9 mouse cellular contexts compared by ENCODE assay signal in genomic region chr5:110611435-110612158, GRCm38 (mm10). TPM values are rescaled to one million over a fixed set of nuclear protein-coding genes. Genes with fewer than 3 reads are reported as not detected.
DNase-seq lines count a peak whose midpoint lies in the region; ATAC-seq and TF ChIP-seq lines count a peak whose summit lies in the region.
"Had no signal": no experiment of that assay in that cellular context is flagged by ENCODE, and none has a peak within 500 bp of the region (broad histone marks: within the 10 kb centered on the region; RNA-seq: fewer than 3 reads in every experiment).

No protein-coding gene starts in this region.

- peak; percentile 93 for ATAC-seq in forebrain, embryonic 14.5 days
- no peak for ATAC-seq in liver, embryonic 12.5 days

- peak; percentile 78 for DNase-seq in forebrain, embryonic 14.5 days (ENCODE audit: low spot score)
- no peak for DNase-seq in forebrain, embryonic 10.5 days (ENCODE audit: extremely low spot score, low spot score)
- peak; percentile 58 for DNase-seq in embryo, embryonic 11 days
- DNase-seq in layer of hippocampus, adult 9-10 months (ENCODE audit: low spot score), result peak; percentile 52
- DNase-seq in gastrocnemius, postnatal 4 days (ENCODE audit: low spot score in 2 of 2), result no peak
- DNase-seq in kidney, adult 11 months, result no peak

- H3K4me2 ChIP-seq in forebrain, embryonic 14.5 days (ENCODE audit: low read length), result no peak overlapping the region
- no peak overlapping the region for H3K4me2 ChIP-seq in liver, embryonic 12.5 days
- H3K4me2 ChIP-seq: heart, embryonic 12.5 days had no signal

- no peak overlapping the region for H3ac ChIP-seq in C2C12 (ENCODE audit: control insufficient read depth, insufficient read length, low read depth)

- H3K9me3 ChIP-seq in forebrain, embryonic 14.5 days (replicated peaks; ENCODE audit: control insufficient read depth, low read length), result no peaks in the 10 kb centered on the region
- no peaks in the 10 kb centered on the region for H3K9me3 ChIP-seq in forebrain, embryonic 10.5 days
- no peaks in the 10 kb centered on the region for H3K9me3 ChIP-seq in liver, embryonic 12.5 days (replicated peaks)
- H3K9me3 ChIP-seq: heart, embryonic 12.5 days had no signal

- no peaks in the 10 kb centered on the region for H3K79me3 ChIP-seq in C2C12 (ENCODE audit: low read depth)

- no peaks in the 10 kb centered on the region for H3K27me3 ChIP-seq in forebrain, embryonic 14.5 days (replicated peaks; ENCODE audit: control insufficient read depth, insufficient read depth, low read length)
- H3K27me3 ChIP-seq in forebrain, embryonic 10.5 days (ENCODE audit: poor library complexity, severe bottlenecking), result peaks cover 57% of the 10 kb centered on the region
- peaks cover 3% of the 10 kb centered on the region for H3K27me3 ChIP-seq in C2C12 (ENCODE audit: control insufficient read depth, insufficient read depth, insufficient read length)
- H3K27me3 ChIP-seq in liver, embryonic 12.5 days (replicated peaks), result no peaks in the 10 kb centered on the region

- no peaks in the 10 kb centered on the region for H3K4me1 ChIP-seq in forebrain, embryonic 14.5 days (ENCODE audit: control insufficient read depth, insufficient read depth, low read length)
- H3K4me1 ChIP-seq in forebrain, embryonic 10.5 days, result peaks cover 24% of the 10 kb centered on the region
- H3K4me1 ChIP-seq in liver, embryonic 12.5 days, result no peaks in the 10 kb centered on the region
- H3K4me1 ChIP-seq: heart, embryonic 12.5 days had no signal

- H3K9ac ChIP-seq in forebrain, embryonic 14.5 days (ENCODE audit: low read length), result no peak overlapping the region
- no peak overlapping the region for H3K9ac ChIP-seq in liver, embryonic 12.5 days
- H3K9ac ChIP-seq: heart, embryonic 12.5 days had no signal

- no peaks in the 10 kb centered on the region for H3K36me3 ChIP-seq in forebrain, embryonic 14.5 days (ENCODE audit: control insufficient read depth, insufficient read depth, low read length)
- no peaks in the 10 kb centered on the region for H3K36me3 ChIP-seq in forebrain, embryonic 10.5 days (replicated peaks)
- H3K36me3 ChIP-seq in C2C12 (ENCODE audit: control insufficient read depth, insufficient read depth), result no peaks in the 10 kb centered on the region
- H3K36me3 ChIP-seq in liver, embryonic 12.5 days, result no peaks in the 10 kb centered on the region
- H3K36me3 ChIP-seq: heart, embryonic 12.5 days had no signal

- no peak for TF ChIP-seq CTCF in C2C12 (IDR thresholded peaks at IDR 0.05; ENCODE audit: control insufficient read depth, insufficient read depth, insufficient read length)

- H3K4me3 ChIP-seq in forebrain, embryonic 14.5 days (ENCODE audit: low read depth, low read length), result no peak overlapping the region
- H3K4me3 ChIP-seq in forebrain, embryonic 10.5 days, result no peak overlapping the region
- H3K4me3 ChIP-seq in C2C12 (ENCODE audit: insufficient read depth, poor library complexity, severe bottlenecking), result no peak overlapping the region
- no peak overlapping the region for H3K4me3 ChIP-seq in liver, embryonic 12.5 days
- H3K4me3 ChIP-seq: heart, embryonic 12.5 days had no signal

- H3K79me2 ChIP-seq in C2C12 (ENCODE audit: control insufficient read depth, insufficient read depth), result no peaks in the 10 kb centered on the region

- 75% methylated on average over 5 of the region's 5 CpGs for WGBS in forebrain, embryonic 14.5 days
- 76% methylated on average over 5 of the region's 5 CpGs for WGBS in forebrain, embryonic 10.5 days
- 69% methylated on average over 5 of the region's 5 CpGs for WGBS in liver, embryonic 12.5 days (ENCODE audit: insufficient replicate concordance)

- H3K27ac ChIP-seq in forebrain, embryonic 14.5 days (ENCODE audit: low read depth, low read length), result no peak overlapping the region; the same call in 1 of the 2 replicates
- no peak overlapping the region for H3K27ac ChIP-seq in forebrain, embryonic 10.5 days
- H3K27ac ChIP-seq in liver, embryonic 12.5 days, result no peak overlapping the region

TF ChIP-seq in C2C12, 6 proteins besides CTCF, POLR2A, EP300 and RAD21:
- TF ChIP-seq MYOG (IDR thresholded peaks at IDR 0.05; ENCODE audit: control insufficient read depth, extremely low read depth, insufficient read length) (no peak), MAX (IDR thresholded peaks at IDR 0.05) (no peak), CEBPB (IDR thresholded peaks at IDR 0.05; ENCODE audit: low read depth) (no peak), USF1 (IDR thresholded peaks at IDR 0.05; ENCODE audit: low read depth) (no peak), MYOD1 (IDR thresholded peaks at IDR 0.05; ENCODE audit: control insufficient read depth, insufficient read length, low read depth) (peak; percentile 14), FOSL1 (IDR thresholded peaks at IDR 0.05; ENCODE audit: insufficient read depth, low read length, poor library complexity, severe bottlenecking) (no peak)

RNA-seq across cellular contexts. Expression of gene Noc4l, which starts 41.6 kb away (rescaled TPM):
- 37.6 and 40.6 TPM in 2 replicates for polyA plus RNA-seq in forebrain, embryonic 14.5 days (2014; fragmentation: Nextera tagmentation; extraction: Ambion mirVana)
- 100 and 102 TPM in 2 replicates for polyA plus RNA-seq in forebrain, embryonic 10.5 days (2016; fragmentation: Nextera tagmentation; extraction: Ambion mirVana)
- polyA plus RNA-seq in C2C12 (2012; fragmentation: generic; extraction: Trizol), result 51.7 TPM
- total RNA-seq in gastrocnemius, postnatal 4 days (2021), result 10 to 100 TPM; 16.5 to 18.9 TPM
- polyA plus RNA-seq in liver, embryonic 12.5 days (2016; fragmentation: Nextera tagmentation; extraction: Ambion mirVana), result 88.5 and 92.4 TPM in 2 replicates

RNA-seq across cellular contexts. Expression of gene Ddx51, which starts 41.7 kb away (rescaled TPM):
- polyA plus RNA-seq in forebrain, embryonic 14.5 days (2014; fragmentation: Nextera tagmentation; extraction: Ambion mirVana), result 15.9 and 27.0 TPM in 2 replicates
- polyA plus RNA-seq in forebrain, embryonic 10.5 days (2016; fragmentation: Nextera tagmentation; extraction: Ambion mirVana), result 30.3 and 31.4 TPM in 2 replicates
- polyA plus RNA-seq in C2C12 (2012; fragmentation: generic; extraction: Trizol), result 14.8 TPM
- total RNA-seq in gastrocnemius, postnatal 4 days (2021), result 10 to 100 TPM; 10.9 to 15.6 TPM
- 30.2 and 36.3 TPM in 2 replicates for polyA plus RNA-seq in liver, embryonic 12.5 days (2016; fragmentation: Nextera tagmentation; extraction: Ambion mirVana)

Comparison
In these comparisons a context has a peak if more than half of its experiments do, and no peak if none do; other contexts are left out.
1. DNase-seq: peak in forebrain, embryonic 14.5 days (single experiment), embryo, embryonic 11 days (single experiment) and layer of hippocampus, adult 9-10 months (single experiment); none in forebrain, embryonic 10.5 days (single experiment), gastrocnemius, postnatal 4 days (0 of 2) and kidney, adult 11 months (single experiment).